Mouse (Mus musculus): Measurements from ENCODE around the gene Ifne.
"Not testable (repeated sequence)": the region's sequence is repeated elsewhere in the genome, so short reads cannot be mapped to it uniquely, and the experiment has no call there.

Ifne gene

GRCm38 (mm10) chr4:88867926-88868911 lies 11.8 kb downstream of the Ifne start:
- DNase-seq (ENCODE audit: low read depth, low spot score): peak; percentile 46

- peak; percentile 81 for DNase-seq (ENCODE audit: low read depth, low spot score)
These were observed 12.6 kb downstream of the Ifne start for GRCm38 (mm10) chr4:88867366-88867925.

GRCm38 (mm10) chr4:88865011-88865569 lies 14.9 kb downstream of the Ifne start:
- no peak for DNase-seq (ENCODE audit: low read depth, low spot score)

GRCm38 (mm10) chr4:88864599-88864998 lies 15.4 kb downstream of the Ifne start:
- no peak for DNase-seq (ENCODE audit: low read depth, low spot score)

- peak; percentile 75 for DNase-seq (ENCODE audit: low read depth, low spot score)
These were observed 16.7 kb downstream of the Ifne start for GRCm38 (mm10) chr4:88863309-88863708.

GRCm38 (mm10) chr4:88859214-88859613 lies 20.8 kb downstream of the Ifne start:
- DNase-seq (ENCODE audit: low read depth, low spot score): no peak

GRCm38 (mm10) chr4:88851026-88851763 lies 28.8 kb downstream of the Ifne start:
- DNase-seq (ENCODE audit: low read depth, low spot score): no peak

- DNase-seq (ENCODE audit: low read depth, low spot score): no peak
These were observed 30.3 kb downstream of the Ifne start, which contains the start of gene Ifna1 for GRCm38 (mm10) chr4:88849698-88850097. Gene Ifna1, plus strand, starts transcription at chr4:88850087.

- no peak for DNase-seq (ENCODE audit: low read depth, low spot score)
These were observed 34.7 kb downstream of the Ifne start for GRCm38 (mm10) chr4:88845334-88845733.

GRCm38 (mm10) chr4:88841438-88841911 lies 38.5 kb downstream of the Ifne start, which contains the start of gene Ifna4:
Gene Ifna4, plus strand, starts transcription at chr4:88841861.
- no peak for DNase-seq (ENCODE audit: low read depth, low spot score)

GRCm38 (mm10) chr4:88840058-88840457 lies 39.9 kb downstream of the Ifne start:
- no peak for DNase-seq (ENCODE audit: low read depth, low spot score)

- no peak for DNase-seq (ENCODE audit: low read depth, low spot score)
These were observed 41.2 kb downstream of the Ifne start for GRCm38 (mm10) chr4:88838828-88839227.

GRCm38 (mm10) chr4:88835225-88835624 lies 44.8 kb downstream of the Ifne start, which contains the start of gene Ifna5:
Gene Ifna5, plus strand, starts transcription at chr4:88835525.
- DNase-seq (ENCODE audit: low read depth, low spot score): not testable (repeated sequence)

GRCm38 (mm10) chr4:88830523-88830922 lies 49.5 kb downstream of the Ifne start:
- peak; percentile 9 for DNase-seq (ENCODE audit: low read depth, low spot score)
